In genomic region chr6:95098366-95099109, GRCm38 (mm10) we compare ENCODE assay signal across 8 mouse cellular contexts. TPM values are rescaled to one million over a fixed set of nuclear protein-coding genes. Genes with fewer than 3 reads are reported as not detected.
A peak's percentile ranks its signal among the peaks of the same experiment; 100 is the strongest.
DNase-seq lines count a peak whose midpoint lies in the region; ATAC-seq and TF ChIP-seq lines count a peak whose summit lies in the region.

No protein-coding gene starts in this region.

- no peak overlapping the region for H3K27ac ChIP-seq in liver, embryonic 11.5 days (ENCODE audit: low read depth, low read length)
- no peak overlapping the region for H3K27ac ChIP-seq in neural tube, embryonic 14.5 days (ENCODE audit: low read depth, low read length)
- no peak overlapping the region for H3K27ac ChIP-seq in stomach, postnatal 0 days (replicated peaks)

- TF ChIP-seq EP300 in stomach, postnatal 0 days (optimal IDR thresholded peaks at IDR 0.05) = no peak

- no peaks in the 10 kb centered on the region for H3K9me3 ChIP-seq in liver, embryonic 11.5 days (ENCODE audit: control insufficient read depth, low read length)
- no peaks in the 10 kb centered on the region for H3K9me3 ChIP-seq in neural tube, embryonic 14.5 days (ENCODE audit: control insufficient read depth, low read length)
- H3K9me3 ChIP-seq in stomach, postnatal 0 days (ENCODE audit: control insufficient read depth, low read length) = no peaks in the 10 kb centered on the region

- H3K36me3 ChIP-seq in liver, embryonic 11.5 days (ENCODE audit: control insufficient read depth, insufficient read depth, low read length) = no peaks in the 10 kb centered on the region
- no peaks in the 10 kb centered on the region for H3K36me3 ChIP-seq in neural tube, embryonic 14.5 days (ENCODE audit: control insufficient read depth, insufficient read depth, low read length)
- H3K36me3 ChIP-seq in stomach, postnatal 0 days (ENCODE audit: control insufficient read depth, insufficient read depth, low read length) = no peaks in the 10 kb centered on the region

- no peak for ATAC-seq in liver, embryonic 11.5 days (replicated peaks; ENCODE audit: low FRiP score)
- peak; percentile 41; the same call in 1 of the 2 replicates for ATAC-seq in neural tube, embryonic 14.5 days (ENCODE audit: low read depth)
- peak; percentile 71; the same call in 1 of the 2 replicates for ATAC-seq in stomach, postnatal 0 days (ENCODE audit: low FRiP score, low TSS enrichment)

- 23% methylated on average over 21 of the region's 21 CpGs for WGBS in liver, embryonic 11.5 days
- WGBS in neural tube, embryonic 14.5 days = 26% methylated on average over 21 of the region's 21 CpGs
- WGBS in stomach, postnatal 0 days = 10% methylated on average over 21 of the region's 21 CpGs

- DNase-seq in 416B (ENCODE audit: low read depth) (peak; percentile 68), adipocyte (ENCODE audit: low spot score) (peak; percentile 87)
- DNase-seq in embryo, embryonic 10 days (ENCODE audit: low spot score) = peak; percentile 94
- DNase-seq in gastrocnemius, postnatal 25 days = peak; percentile 58
- peak; percentile 92 for DNase-seq in kidney, postnatal 10 days
- DNase-seq in liver, embryonic 11.5 days (ENCODE audit: low spot score) = peak; percentile 70
- peak; percentile 90 for DNase-seq in stomach, postnatal 0 days (ENCODE audit: low spot score)

- 0 out of 2 replicates have a peak, but pooled peaks cover 2% of the 10 kb centered on the region for H3K27me3 ChIP-seq in liver, embryonic 11.5 days (replicated peaks; ENCODE audit: control insufficient read depth, insufficient read depth, low read length)
- H3K27me3 ChIP-seq in neural tube, embryonic 14.5 days (ENCODE audit: control insufficient read depth, insufficient read depth, low read length) = no peaks in the 10 kb centered on the region
- no peaks in the 10 kb centered on the region for H3K27me3 ChIP-seq in stomach, postnatal 0 days (ENCODE audit: control insufficient read depth, insufficient read depth, low read length)

- no peak overlapping the region for H3K4me3 ChIP-seq in liver, embryonic 11.5 days (ENCODE audit: low read depth, low read length)
- H3K4me3 ChIP-seq in neural tube, embryonic 14.5 days (ENCODE audit: low read depth, low read length) = no peak overlapping the region
- H3K4me3 ChIP-seq in stomach, postnatal 0 days (ENCODE audit: low read depth, low read length) = no peak overlapping the region

- no peaks in the 10 kb centered on the region for H3K4me1 ChIP-seq in liver, embryonic 11.5 days (replicated peaks; ENCODE audit: control insufficient read depth, insufficient read depth, low read length)
- H3K4me1 ChIP-seq in neural tube, embryonic 14.5 days (ENCODE audit: control insufficient read depth, insufficient read depth, low read length) = no peaks in the 10 kb centered on the region
- no peaks in the 10 kb centered on the region for H3K4me1 ChIP-seq in stomach, postnatal 0 days (replicated peaks; ENCODE audit: control insufficient read depth, insufficient read depth)

- no peak overlapping the region for H3K4me2 ChIP-seq in liver, embryonic 11.5 days
- no peak overlapping the region for H3K4me2 ChIP-seq in neural tube, embryonic 14.5 days (ENCODE audit: low read depth, low read length)
- peak overlapping the region; percentile 25 for H3K4me2 ChIP-seq in stomach, postnatal 0 days (replicated peaks; ENCODE audit: low read depth)

- TF ChIP-seq CTCF in stomach, postnatal 0 days (IDR thresholded peaks at IDR 0.05; ENCODE audit: low read depth) = peak; percentile 97

- H3K9ac ChIP-seq in liver, embryonic 11.5 days (ENCODE audit: low read depth, low read length) = no peak overlapping the region
- H3K9ac ChIP-seq in neural tube, embryonic 14.5 days (replicated peaks; ENCODE audit: low read depth, low read length) = no peak overlapping the region
- H3K9ac ChIP-seq in stomach, postnatal 0 days (ENCODE audit: low read length) = no peak overlapping the region

RNA-seq across cellular contexts. Expression of gene Kbtbd8, which starts 18.5 kb away (rescaled TPM):
- total RNA-seq in gastrocnemius, postnatal 25 days (2021) = 1 to 10 TPM; 1.9 to 3.0 TPM
- 9.7 and 14.8 TPM in 2 replicates for polyA plus RNA-seq in liver, embryonic 11.5 days (2014; fragmentation: Nextera tagmentation; extraction: Ambion mirVana)
- 5.8 and 6.7 TPM in 2 replicates for polyA plus RNA-seq in neural tube, embryonic 14.5 days (2014; fragmentation: Nextera tagmentation; extraction: Ambion mirVana)
- 1.7 and 1.8 TPM in 2 replicates for polyA plus RNA-seq in stomach, postnatal 0 days (2015; fragmentation: Nextera tagmentation; extraction: Ambion mirVana)
